Mouse (Mus musculus) embryonic facial prominence, embryonic 10.5 days (tissue): Measurements from ENCODE around the gene Mbnl2. TPM values are rescaled to one million over a fixed set of nuclear protein-coding genes. Genes with fewer than 3 reads are reported as not detected.

Experiments
- DNase-seq: peaks from one replicate; pipeline ENCODE4 v3.0.0-alpha.2; 2017; ENCODE audit warnings: low spot score
- H3K27ac ChIP-seq: fragments of 300-500 bp; sonication (generic); replicated peaks from 2 replicates; pipeline ENCODE4 v1.5.1; 2016; ENCODE audit warnings: mild to moderate bottlenecking
- H3K27me3 ChIP-seq: fragments of 300-500 bp; sonication (generic); replicated peaks from 2 replicates; pipeline ENCODE4 v1.6.1; 2016; ENCODE audit warnings: low read depth, mild to moderate bottlenecking; ENCODE audit not compliant: poor library complexity, severe bottlenecking
- H3K36me3 ChIP-seq: fragments of 300-500 bp; sonication (generic); replicated peaks from 2 replicates; pipeline ENCODE4 v1.6.1; 2016; ENCODE audit warnings: mild to moderate bottlenecking, moderate library complexity
- H3K4me1 ChIP-seq: fragments of 300-500 bp; sonication (generic); 2 replicates; pipeline ENCODE4 v1.6.1; 2016
- H3K4me3 ChIP-seq: fragments of 300-500 bp; sonication (generic); 2 replicates; pipeline ENCODE4 v1.5.1; 2016; ENCODE audit warnings: mild to moderate bottlenecking, moderate library complexity
- H3K9me3 ChIP-seq: fragments of 300-500 bp; sonication (generic); 2 replicates; pipeline ENCODE4 v1.6.1; 2016; ENCODE audit warnings: mild to moderate bottlenecking
- WGBS: fragments of 180-500 bp; shearing (Covaris S2); methylation state at CpG from one replicate; pipeline ENCODE4 v1.1.7; 2016; 5-methylcytosine and 5-hydroxymethylcytosine counted together
- polyA plus RNA-seq: library from polyadenylated mRNA; unstranded; fragments of >200 nt; fragmentation: Nextera tagmentation; extraction: Ambion mirVana; gene quantifications from 2 replicates; pipeline ENCODE4 v1.2.1, GENCODE M21; 2016

Gene Mbnl2
- polyA plus RNA-seq, 1 experiment from 2014 or later: 54.1 TPM

DNA sequence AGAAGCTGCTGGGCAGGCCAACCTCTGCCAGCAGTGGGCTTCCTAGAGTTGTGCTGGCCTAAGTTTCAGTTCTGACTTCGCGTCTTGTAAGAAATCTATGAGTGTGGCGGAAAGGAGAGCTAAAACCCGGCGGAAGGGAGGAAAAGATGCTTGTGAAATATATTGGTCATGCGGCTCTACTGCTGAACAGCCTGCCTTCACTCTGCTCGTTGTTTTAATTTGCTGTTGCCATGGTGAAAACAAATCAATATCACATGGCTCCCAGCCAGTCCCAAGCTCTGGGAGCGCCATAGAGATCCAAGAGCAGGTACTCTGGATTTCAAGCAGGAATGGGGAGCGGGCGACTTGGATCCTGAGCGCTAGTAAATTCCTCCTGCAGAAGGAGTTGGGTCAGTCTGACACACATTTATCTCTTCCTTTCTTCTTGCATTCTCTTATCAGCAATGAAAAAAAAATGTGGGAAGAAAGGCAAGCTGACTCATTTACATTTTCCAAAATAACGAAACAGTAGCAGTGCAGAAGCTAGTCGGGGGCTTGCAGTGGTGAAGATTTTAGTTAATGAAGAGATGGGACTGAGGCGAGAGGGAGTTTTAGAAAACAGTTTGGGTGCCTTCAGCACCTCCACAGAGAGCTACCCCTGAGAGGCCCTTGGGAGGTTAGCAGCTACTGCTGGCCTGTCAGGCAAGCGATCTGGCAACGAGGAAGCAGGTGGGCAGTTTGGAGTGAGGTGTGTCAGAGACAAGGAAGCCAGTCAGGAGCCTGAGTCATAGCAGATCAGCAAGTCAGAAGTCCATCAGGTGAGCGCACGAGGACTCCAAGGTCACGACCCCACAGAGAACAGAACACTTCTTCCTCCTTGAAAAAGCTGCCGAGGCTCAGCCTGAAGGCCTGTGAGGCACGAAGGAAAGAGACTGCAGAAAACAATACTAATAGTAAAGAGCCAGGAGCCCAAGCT is 3.1 kb downstream of the Mbnl2 start:
- 34% methylated on average over 21 of the region's 21 CpGs for WGBS
- H3K27ac ChIP-seq: peak overlapping the region; percentile 90
- 0 out of 2 replicates have a peak, but pooled peaks cover 6% of the 10 kb centered on the region for H3K36me3 ChIP-seq
- peaks cover 62% of the 10 kb centered on the region for H3K4me1 ChIP-seq
- H3K4me3 ChIP-seq: peak overlapping the region; percentile 74
- DNase-seq: peak; percentile 75
- no peaks in the 10 kb centered on the region for H3K9me3 ChIP-seq
- no peaks in the 10 kb centered on the region for H3K27me3 ChIP-seq

DNA sequence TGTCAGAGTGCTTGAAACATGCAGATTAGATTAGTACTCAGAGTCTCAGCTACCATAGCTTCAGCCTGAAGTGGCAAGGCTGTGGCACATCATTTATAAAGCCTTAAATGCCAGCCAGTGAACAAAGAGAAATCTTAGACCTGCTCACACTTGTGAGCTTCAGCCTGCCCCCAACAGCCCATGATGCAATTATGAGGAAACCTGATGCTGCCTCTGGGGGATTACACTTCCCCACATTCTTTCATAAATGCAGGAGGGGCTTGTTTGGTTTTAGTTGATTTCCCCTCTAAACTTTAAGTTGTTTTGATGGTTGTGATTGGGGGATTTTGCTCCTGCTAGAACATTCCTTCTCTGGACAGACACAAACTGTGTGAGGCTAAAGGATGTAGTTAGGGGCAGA is 4.7 kb downstream of the Mbnl2 start:
- peak; percentile 68 for DNase-seq
- no peaks in the 10 kb centered on the region for H3K27me3 ChIP-seq
- peaks cover 17% of the 10 kb centered on the region; the same call in 1 of the 2 replicates for H3K36me3 ChIP-seq
- peak overlapping the region; percentile 21; the same call in 1 of the 2 replicates for H3K4me3 ChIP-seq
- H3K27ac ChIP-seq: peak overlapping the region; percentile 90
- H3K4me1 ChIP-seq: peaks cover 58% of the 10 kb centered on the region
- H3K9me3 ChIP-seq: no peaks in the 10 kb centered on the region

DNA sequence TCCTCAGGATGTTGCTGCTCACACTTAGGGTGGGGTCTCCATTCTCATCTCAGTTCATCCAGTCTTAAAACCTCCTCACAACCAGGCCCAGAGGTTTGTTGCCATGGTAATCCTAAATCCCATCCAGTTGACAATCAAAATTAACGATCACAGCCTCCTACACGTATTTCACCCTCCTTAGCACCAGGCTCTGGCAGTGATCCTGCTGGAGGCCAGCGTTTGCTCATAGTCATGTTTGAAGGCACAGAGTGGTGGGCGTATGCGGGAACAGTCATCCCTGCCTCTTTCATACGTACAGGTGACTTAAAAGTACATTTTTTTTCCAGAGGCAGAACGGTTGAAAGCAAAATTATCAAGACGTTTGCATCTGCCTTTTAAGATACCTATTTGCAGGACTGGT is 8.3 kb downstream of the Mbnl2 start:
- H3K4me3 ChIP-seq: no peak overlapping the region
- WGBS: 85% methylated on average over 8 of the region's 8 CpGs
- no peak overlapping the region for H3K27ac ChIP-seq
- no peaks in the 10 kb centered on the region for H3K9me3 ChIP-seq
- peaks cover 76% of the 10 kb centered on the region for H3K4me1 ChIP-seq
- no peak for DNase-seq
- H3K27me3 ChIP-seq: no peaks in the 10 kb centered on the region
- H3K36me3 ChIP-seq: peaks cover 21% of the 10 kb centered on the region

DNA sequence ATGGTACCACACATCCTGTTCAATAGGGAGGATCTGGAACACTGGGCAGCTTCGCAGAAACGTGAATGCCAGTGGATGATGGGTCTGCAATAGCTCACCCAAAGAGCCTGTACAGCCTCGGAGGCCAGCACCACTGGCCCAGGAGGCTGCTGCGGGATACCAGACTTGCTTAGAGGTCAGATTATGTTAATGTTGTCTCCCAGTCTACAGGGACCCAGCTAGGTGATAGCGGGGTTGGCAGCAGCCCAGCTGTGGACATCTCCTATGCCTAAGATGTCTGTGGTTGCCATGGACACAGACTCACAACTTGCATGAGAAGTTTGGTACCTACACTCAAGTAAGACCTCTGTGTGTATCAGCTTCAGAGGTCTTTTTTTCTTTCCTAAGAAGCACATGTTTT is 9.0 kb downstream of the Mbnl2 start:
- WGBS: 85% methylated on average over 5 of the region's 5 CpGs
- Histone ChIP-seq H3K36me3 (peaks cover 27% of the 10 kb centered on the region), H3K9me3 (no peaks in the 10 kb centered on the region), H3K4me3 (no peak overlapping the region), H3K27ac (0 out of 2 replicates have a peak overlapping the region, but pooled peaks have one; percentile 5), H3K4me1 (peaks cover 76% of the 10 kb centered on the region), H3K27me3 (no peaks in the 10 kb centered on the region)
- DNase-seq: no peak

DNA sequence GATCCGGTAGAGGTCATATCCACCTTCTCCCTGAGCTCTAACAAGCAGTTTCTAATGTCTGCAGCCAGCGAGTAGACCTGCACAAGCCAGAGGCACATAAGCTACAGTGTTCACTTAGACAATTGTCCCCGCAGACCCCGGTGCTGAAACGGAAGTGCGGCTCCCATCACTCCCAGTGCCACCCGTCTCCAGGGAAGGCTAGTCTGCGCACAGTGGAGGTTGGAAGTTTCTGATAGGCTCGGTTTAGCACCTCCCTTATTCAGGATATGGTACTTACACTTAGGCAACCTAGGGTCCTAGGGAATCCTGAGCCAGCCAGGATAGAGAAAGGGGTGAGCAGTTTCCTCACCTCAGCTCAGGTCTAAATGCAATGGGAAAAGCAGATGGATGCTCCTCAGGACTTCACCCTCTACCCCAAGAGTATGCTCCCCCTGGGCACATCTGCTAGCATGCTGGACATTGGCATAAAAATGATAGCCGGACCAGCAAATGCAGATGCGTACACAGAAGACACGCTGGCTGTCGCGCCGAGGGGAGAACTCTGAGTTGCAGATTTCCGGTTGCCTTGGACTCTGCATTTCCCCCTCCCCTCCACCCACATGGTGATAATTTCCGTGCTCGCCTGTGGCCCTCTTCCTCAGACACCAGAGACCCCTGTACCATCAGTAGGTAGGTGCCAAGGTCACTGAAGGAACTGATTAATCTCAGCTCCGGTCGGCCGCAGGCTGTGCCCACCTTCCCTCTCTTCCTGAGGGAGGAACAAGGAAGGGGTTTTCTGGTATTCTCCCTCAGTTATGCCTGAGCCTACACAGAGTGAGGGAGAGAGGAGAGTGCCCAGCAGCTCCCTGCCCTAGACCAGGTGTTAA is 11.9 kb downstream of the Mbnl2 start:
- H3K27me3 ChIP-seq: no peaks in the 10 kb centered on the region
- H3K9me3 ChIP-seq: no peaks in the 10 kb centered on the region
- H3K27ac ChIP-seq: peak overlapping the region; percentile 84
- H3K4me3 ChIP-seq: peak overlapping the region; percentile 31
- DNase-seq: peak; percentile 66
- H3K4me1 ChIP-seq: peaks cover 73% of the 10 kb centered on the region
- 22% methylated on average over 21 of the region's 21 CpGs for WGBS
- peaks cover 42% of the 10 kb centered on the region for H3K36me3 ChIP-seq

DNA sequence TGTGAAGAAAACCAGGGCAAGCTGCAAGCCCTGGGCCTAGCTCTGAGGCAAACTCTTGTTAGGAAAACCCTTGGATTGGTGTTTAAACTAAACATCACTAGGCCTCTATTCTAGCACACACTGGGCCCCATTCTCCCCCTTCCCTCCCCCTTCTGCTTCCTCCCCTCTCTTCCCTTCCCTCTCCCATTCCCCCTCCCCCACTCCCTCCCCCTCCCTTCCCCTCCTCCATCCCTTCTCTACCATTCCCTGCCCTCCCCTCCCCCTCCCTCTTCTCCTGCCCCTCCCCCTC is 12.5 kb downstream of the Mbnl2 start:
- no peaks in the 10 kb centered on the region for H3K27me3 ChIP-seq
- peak; percentile 55 for DNase-seq
- H3K27ac ChIP-seq: peak overlapping the region; percentile 84
- no peaks in the 10 kb centered on the region for H3K9me3 ChIP-seq
- H3K4me1 ChIP-seq: peaks cover 79% of the 10 kb centered on the region
- peaks cover 40% of the 10 kb centered on the region for H3K36me3 ChIP-seq
- peak overlapping the region; percentile 31; the same call in 1 of the 2 replicates for H3K4me3 ChIP-seq

DNA sequence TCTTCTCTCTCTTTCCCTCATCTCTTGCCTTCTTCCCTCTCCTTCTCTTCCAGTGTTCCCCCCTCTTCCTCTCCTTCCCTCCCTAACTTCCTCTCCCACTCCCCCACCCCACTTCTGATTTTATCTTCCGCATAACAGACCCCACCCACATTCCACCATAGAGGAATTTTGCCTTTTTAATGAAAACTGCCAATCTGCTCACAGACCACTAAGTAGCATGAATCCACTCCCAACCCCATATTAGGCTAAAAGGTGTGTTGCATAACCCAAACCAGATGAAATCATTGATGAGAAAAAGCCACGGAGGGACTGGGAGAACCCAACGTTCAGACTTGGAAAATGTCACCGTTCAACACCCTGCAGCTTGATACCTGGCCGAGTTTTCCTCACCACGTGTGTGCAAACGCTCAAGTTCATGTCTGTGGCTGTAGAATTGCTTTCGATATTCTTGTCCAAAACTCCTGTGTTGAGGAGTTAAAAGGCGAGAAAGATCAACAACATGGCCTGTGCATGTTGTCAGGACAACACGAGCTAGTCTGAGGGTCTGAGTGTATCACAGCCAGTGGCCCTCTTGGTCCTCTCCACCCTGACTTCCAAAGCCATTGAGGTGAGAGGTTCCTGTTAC is 13.0 kb downstream of the Mbnl2 start:
- Histone ChIP-seq H3K4me1 (peaks cover 79% of the 10 kb centered on the region), H3K27me3 (no peaks in the 10 kb centered on the region), H3K9me3 (no peaks in the 10 kb centered on the region), H3K27ac (peak overlapping the region; percentile 84), H3K36me3 (peaks cover 40% of the 10 kb centered on the region), H3K4me3 (no peak overlapping the region)
- DNase-seq: no peak
- WGBS: 74% methylated on average over 10 of the region's 10 CpGs

DNA sequence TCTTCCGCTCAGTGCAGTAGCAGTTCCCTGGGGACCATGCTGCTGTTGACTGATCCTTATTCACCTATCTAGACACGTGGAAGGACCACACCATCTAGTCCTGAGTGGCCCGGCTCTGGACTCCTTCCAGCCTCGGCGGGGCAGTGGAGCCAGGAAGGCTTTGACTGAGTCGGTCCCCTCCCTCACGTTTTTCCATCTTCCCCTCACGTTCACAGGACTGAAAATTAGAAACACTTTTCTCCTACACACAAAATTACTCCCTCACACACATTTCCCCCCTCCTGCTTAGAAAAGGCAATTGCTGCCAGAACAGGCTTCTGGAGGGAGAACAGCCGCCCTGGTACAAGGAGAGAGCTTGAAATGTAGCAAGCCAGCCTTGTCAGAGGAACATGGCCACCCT is 13.6 kb downstream of the Mbnl2 start:
- H3K27me3 ChIP-seq: no peaks in the 10 kb centered on the region
- no peaks in the 10 kb centered on the region for H3K9me3 ChIP-seq
- peak overlapping the region; percentile 84 for H3K27ac ChIP-seq
- H3K36me3 ChIP-seq: peaks cover 35% of the 10 kb centered on the region
- peaks cover 85% of the 10 kb centered on the region for H3K4me1 ChIP-seq
- no peak for DNase-seq
- 73% methylated on average over 9 of the region's 9 CpGs for WGBS
- H3K4me3 ChIP-seq: no peak overlapping the region

DNA sequence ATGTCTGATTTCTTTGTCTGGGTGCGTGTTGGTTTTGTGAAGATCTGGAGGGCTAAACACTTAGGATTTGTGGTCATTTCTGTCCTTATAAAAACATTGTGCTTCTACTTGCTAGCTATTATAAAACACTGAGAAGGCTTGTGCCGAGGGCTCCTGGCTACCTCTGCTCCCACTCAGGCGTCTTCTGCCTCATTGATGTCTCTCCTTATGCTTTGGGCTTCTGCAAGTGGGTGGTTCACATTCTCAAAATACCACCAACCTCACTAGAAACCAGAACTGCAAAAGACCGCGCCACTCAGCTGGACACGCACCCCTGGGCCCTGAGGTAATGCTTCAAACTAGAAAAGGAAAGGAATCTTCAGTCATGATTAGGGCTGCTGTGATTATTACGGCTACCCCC is 14.1 kb downstream of the Mbnl2 start:
- Histone ChIP-seq H3K36me3 (peaks cover 31% of the 10 kb centered on the region), H3K4me3 (no peak overlapping the region), H3K27me3 (no peaks in the 10 kb centered on the region), H3K9me3 (no peaks in the 10 kb centered on the region), H3K27ac (peak overlapping the region; percentile 84), H3K4me1 (peaks cover 85% of the 10 kb centered on the region)
- DNase-seq: no peak
- 78% methylated on average over 7 of the region's 7 CpGs for WGBS

DNA sequence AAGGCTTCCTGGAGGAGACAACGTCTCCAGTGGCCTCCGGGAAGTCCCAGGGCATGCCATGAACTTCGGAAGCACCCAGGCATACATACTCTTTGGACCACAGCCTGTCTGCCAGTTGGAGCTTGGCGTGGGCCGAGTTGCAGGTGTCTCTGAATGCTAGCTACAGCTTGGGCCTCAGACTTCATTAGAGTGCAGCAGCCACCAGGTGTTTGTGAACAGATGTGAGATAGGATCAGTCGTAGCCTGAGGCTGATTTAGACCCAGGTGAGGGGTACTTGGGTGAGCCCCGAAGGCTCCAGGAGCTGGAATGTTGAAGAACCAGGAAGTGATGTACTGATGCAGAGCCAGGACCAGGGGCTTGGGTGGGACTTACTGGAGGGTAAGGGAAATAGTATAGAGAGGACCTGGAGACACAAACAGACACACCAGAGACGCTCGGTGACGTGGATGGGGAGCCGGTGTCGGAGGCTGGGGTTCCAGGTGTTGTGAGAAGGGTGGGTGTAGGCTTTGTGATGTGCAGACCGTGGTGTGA is 15.8 kb downstream of the Mbnl2 start:
- Histone ChIP-seq H3K4me3 (no peak overlapping the region), H3K36me3 (peaks cover 36% of the 10 kb centered on the region), H3K27ac (no peak overlapping the region), H3K27me3 (no peaks in the 10 kb centered on the region), H3K9me3 (no peaks in the 10 kb centered on the region), H3K4me1 (peaks cover 82% of the 10 kb centered on the region)
- no peak for DNase-seq
- WGBS: 89% methylated on average over 13 of the region's 13 CpGs

DNA sequence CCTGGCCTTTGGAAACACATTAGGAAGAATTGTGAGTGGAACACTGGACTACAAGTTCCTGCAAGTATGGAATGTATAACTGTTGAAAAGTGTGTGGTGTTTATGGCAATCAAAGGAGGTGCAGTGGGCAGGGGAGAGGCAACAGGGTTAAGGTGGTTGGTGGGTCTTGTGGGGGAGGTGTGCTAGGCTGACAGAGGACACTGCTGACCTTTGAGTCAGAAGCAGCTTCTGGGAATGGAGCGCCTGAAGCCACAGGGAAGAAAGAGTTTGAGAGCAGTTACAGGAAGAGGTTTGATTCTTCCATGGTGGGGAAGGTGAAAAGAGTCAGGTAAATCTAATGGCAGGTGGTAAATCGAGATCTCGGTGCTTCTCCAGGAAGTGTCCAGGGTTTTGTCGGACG is 16.7 kb downstream of the Mbnl2 start:
- 64% methylated on average over 5 of the region's 5 CpGs for whole genome bisulfite sequencing
- Histone ChIP-seq H3K4me1 (peaks cover 82% of the 10 kb centered on the region), H3K27ac (peak overlapping the region; percentile 24; the same call in 1 of the 2 replicates)

DNA sequence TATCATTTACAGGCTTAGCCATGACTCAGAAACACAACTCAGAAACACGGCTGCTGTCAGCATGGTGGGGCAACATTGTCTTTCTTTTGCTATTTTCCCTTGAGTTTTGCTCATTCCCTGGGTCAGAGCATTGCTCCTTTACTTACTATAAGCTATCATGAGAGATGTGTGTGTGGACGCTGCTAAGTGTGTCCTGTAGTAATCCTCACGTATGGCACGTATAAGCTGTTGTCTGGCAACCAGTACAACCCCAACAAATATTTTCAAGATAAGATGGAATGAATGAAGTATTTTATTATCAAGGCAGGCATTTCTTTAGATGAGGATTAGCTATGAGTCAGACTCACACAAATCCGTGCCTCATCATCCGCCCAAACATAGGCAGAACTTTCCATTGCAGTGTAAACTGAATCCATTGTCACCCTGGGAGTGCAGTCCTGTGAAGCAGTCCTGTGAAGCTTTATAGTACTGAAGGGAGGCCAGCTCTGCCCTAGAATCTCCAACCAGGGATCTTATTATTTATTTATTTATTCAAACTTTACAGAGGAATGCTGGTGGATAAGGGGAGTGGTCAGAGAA is 17.2 kb downstream of the Mbnl2 start:
- Histone ChIP-seq H3K9me3 (no peaks in the 10 kb centered on the region), H3K27me3 (no peaks in the 10 kb centered on the region), H3K4me1 (peaks cover 82% of the 10 kb centered on the region), H3K36me3 (peaks cover 36% of the 10 kb centered on the region), H3K27ac (no peak overlapping the region; the same call in 1 of the 2 replicates), H3K4me3 (no peak overlapping the region)
- WGBS: 84% methylated on average over 6 of the region's 6 CpGs
- no peak for DNase-seq

More for the DNA sequence above, 16.7 kb downstream of the Mbnl2 start:
- Histone ChIP-seq H3K4me3 (no peak overlapping the region), H3K9me3 (no peaks in the 10 kb centered on the region), H3K27me3 (no peaks in the 10 kb centered on the region), H3K36me3 (peaks cover 36% of the 10 kb centered on the region)
- no peak for DNase-seq
